Mouse (Mus musculus) G1E (cell line): ENCODE data around the gene Rpl9.

ENCODE experiments used
- CTCF ChIP-seq: IDR thresholded peaks from 2 replicates; pipeline ENCODE4 v1.5.1; 2012; ENCODE audit warnings: low read depth, low read length, inconsistent platforms, mixed read lengths
- GATA1 ChIP-seq: IDR thresholded peaks from 2 replicates; pipeline ENCODE4 v1.6.1; 2012; ENCODE audit warnings: borderline replicate concordance, low read length, inconsistent platforms, mixed read lengths
- TAL1 ChIP-seq: conservative IDR thresholded peaks from 2 replicates; pipeline ENCODE4 v1.6.1; 2012; ENCODE audit warnings: low read depth, low read length, inconsistent platforms, mixed read lengths

DNA sequence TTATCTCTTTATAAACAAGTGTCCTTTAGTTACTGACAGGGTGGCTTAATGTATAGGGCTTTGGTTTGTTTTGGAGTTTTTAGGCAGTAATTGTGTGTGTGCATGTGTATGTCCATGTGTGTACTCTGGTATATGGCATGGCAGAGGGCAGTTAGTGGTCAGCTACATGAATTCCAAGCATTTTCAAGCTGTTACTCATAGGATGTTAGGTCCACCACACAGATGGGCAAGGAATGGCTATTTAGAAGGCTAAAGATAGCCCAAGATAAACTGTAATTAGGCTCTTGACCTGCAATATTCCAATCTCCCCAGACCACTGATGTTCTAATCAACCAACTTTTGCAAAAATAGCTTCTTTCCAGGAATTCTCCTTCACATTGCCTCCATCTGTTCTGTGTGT is 46.8 kb upstream of the Rpl9 start:
- TF ChIP-seq CTCF (no peak), GATA1 (no peak), TAL1 (no peak)
